Mouse (Mus musculus) embryonic facial prominence, embryonic 11.5 days (tissue): ENCODE measurements around the gene Chd4. TPM values are rescaled to one million over a fixed set of nuclear protein-coding genes. Genes with fewer than 3 reads are reported as not detected.

Source experiments
- ATAC-seq: fragments of 200-750 bp; cut with Nextera tagmentation; replicated peaks from 2 replicates; pipeline ENCODE4 v1.8.0; 2017; ENCODE audit warnings: low read depth; ENCODE audit not compliant: insufficient number of reproducible peaks, low FRiP score, low TSS enrichment
- DNase-seq: peaks from one replicate; pipeline ENCODE4 v3.0.0-alpha.2; 2015; ENCODE audit warnings: low spot score
- H3K27ac ChIP-seq: fragments of 300-500 bp; sonication (generic); replicated peaks from 2 replicates; pipeline ENCODE4 v1.5.1; 2014; ENCODE audit warnings: mild to moderate bottlenecking, low read depth, low read length, control low read depth
- H3K27me3 ChIP-seq: fragments of 300-500 bp; sonication (generic); 2 replicates; pipeline ENCODE4 v1.6.1; 2014; ENCODE audit warnings: mild to moderate bottlenecking, low read length, moderate library complexity, mixed read lengths; ENCODE audit not compliant: control insufficient read depth, insufficient read depth
- H3K36me3 ChIP-seq: fragments of 300-500 bp; sonication (generic); replicated peaks from 2 replicates; pipeline ENCODE4 v1.6.1; 2014; ENCODE audit warnings: low read depth, mild to moderate bottlenecking, low read length, moderate library complexity, mixed read lengths; ENCODE audit not compliant: control insufficient read depth, insufficient read depth
- H3K4me1 ChIP-seq: fragments of 300-500 bp; sonication (generic); 2 replicates; pipeline ENCODE4 v1.6.1; 2014; ENCODE audit warnings: low read length, mixed read lengths; ENCODE audit not compliant: control insufficient read depth, insufficient read depth
- H3K4me2 ChIP-seq: fragments of 300-500 bp; sonication (generic); 2 replicates; pipeline ENCODE4 v1.6.1; 2014; ENCODE audit warnings: low read depth, mild to moderate bottlenecking, control low read depth, low read length, moderate library complexity
- H3K4me3 ChIP-seq: fragments of 300-500 bp; sonication (generic); 2 replicates; pipeline ENCODE4 v1.5.1; 2014; ENCODE audit warnings: low read depth, low read length, control low read depth
- H3K9ac ChIP-seq: fragments of 300-500 bp; sonication (generic); replicated peaks from 2 replicates; pipeline ENCODE4 v1.6.1; 2014; ENCODE audit warnings: mild to moderate bottlenecking, control low read depth, low read length
- H3K9me3 ChIP-seq: fragments of 300-500 bp; sonication (generic); replicated peaks from 2 replicates; pipeline ENCODE4 v1.6.1; 2016; ENCODE audit warnings: mild to moderate bottlenecking, low read length, inconsistent platforms, mixed read lengths; ENCODE audit not compliant: control insufficient read depth
- WGBS: fragments of 180-500 bp; shearing (Covaris S2); extraction: QIAGEN DNeasy Blood & Tissue Kit; methylation state at CpG from one replicate; pipeline ENCODE4 v1.1.7; 2014; 5-methylcytosine and 5-hydroxymethylcytosine counted together
- polyA plus RNA-seq: library from polyadenylated mRNA; unstranded; fragments of >200 nt; fragmentation: Nextera tagmentation; extraction: Ambion mirVana; gene quantifications from 2 replicates; pipeline ENCODE4 v1.2.1, GENCODE M21; 2014

Chd4 gene
- polyA plus RNA-seq, 1 experiment from 2014 or later = 93.2 TPM

DNA sequence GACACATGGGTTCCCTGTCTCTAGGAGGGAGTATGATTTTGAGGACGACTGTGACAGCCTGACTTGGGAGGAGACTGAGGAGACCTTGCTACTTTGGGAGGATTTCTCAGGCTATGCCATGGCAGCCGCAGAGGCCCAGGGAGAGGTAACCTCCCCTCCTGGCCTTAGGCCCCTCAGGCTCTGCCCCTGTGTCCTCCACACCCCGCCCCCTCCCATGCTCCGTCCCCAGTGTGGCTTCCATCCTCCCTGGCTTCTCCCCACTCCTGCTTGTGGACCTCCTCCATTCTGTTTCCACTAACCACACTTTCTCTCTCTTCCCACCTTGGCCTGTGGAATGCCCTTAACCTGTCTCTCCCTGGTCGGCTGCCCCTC lies 57.2 kb downstream of the Chd4 start:
- Histone ChIP-seq H3K9me3 (no peaks in the 10 kb centered on the region), H3K4me1 (no peaks in the 10 kb centered on the region; the same call in 1 of the 2 replicates), H3K27me3 (no peaks in the 10 kb centered on the region), H3K9ac (no peak overlapping the region), H3K36me3 (no peaks in the 10 kb centered on the region; the same call in 1 of the 2 replicates), H3K4me3 (no peak overlapping the region), H3K4me2 (no peak overlapping the region), H3K27ac (no peak overlapping the region)
- WGBS = 80% methylated on average over 5 of the region's 5 CpGs
- no peak for DNase-seq
- no peak for ATAC-seq

DNA sequence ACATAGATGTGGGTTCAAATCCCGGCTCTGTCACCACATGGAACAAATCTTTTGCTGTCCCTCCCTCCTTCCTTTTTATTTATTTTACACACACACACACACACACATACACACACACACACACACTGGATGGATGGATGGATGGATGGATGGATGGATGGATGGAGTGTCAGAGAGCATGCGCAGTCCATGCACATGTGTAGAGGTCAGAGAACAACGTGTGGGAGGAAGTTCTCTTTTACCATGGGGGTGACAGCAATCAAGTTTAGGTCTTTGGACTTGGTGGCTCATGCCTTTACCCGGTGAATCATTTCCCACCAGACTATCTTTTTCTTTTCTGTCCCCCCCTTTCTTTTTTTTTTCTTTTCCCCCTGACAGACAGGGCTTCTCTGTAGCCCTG lies 57.9 kb downstream of the Chd4 start:
- H3K9me3 ChIP-seq = no peaks in the 10 kb centered on the region
- no peaks in the 10 kb centered on the region for H3K27me3 ChIP-seq
- no peak overlapping the region for H3K4me2 ChIP-seq
- no peak overlapping the region for H3K9ac ChIP-seq
- H3K4me3 ChIP-seq = no peak overlapping the region
- 87% methylated on average over 4 of the region's 4 CpGs for WGBS
- no peaks in the 10 kb centered on the region; the same call in 1 of the 2 replicates for H3K4me1 ChIP-seq
- ATAC-seq (no peak), DNase-seq (no peak)
- no peaks in the 10 kb centered on the region; the same call in 1 of the 2 replicates for H3K36me3 ChIP-seq
- no peak overlapping the region for H3K27ac ChIP-seq

DNA sequence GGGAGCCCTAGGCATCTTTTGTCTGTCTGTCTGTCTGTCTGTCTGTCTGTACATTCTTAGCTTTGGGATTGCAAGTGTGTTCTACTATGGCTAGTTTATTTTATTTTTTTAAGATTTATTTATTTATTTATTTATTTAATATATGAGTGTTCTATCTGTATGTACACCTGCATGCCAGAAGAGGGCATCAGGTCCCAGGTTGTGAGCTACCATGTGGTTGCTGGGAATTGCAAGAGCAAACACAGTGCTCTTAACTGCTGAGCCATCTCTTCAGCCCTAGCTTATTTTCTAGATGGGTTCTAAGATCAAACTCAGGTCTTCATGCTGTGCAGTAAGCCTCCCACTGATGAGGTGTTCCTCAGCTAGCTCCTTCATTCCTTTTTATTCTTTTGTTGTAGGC lies 58.8 kb downstream of the Chd4 start:
- no peaks in the 10 kb centered on the region for H3K27me3 ChIP-seq
- H3K4me3 ChIP-seq = no peak overlapping the region
- no peaks in the 10 kb centered on the region for H3K4me1 ChIP-seq
- ATAC-seq = no peak
- H3K36me3 ChIP-seq = no peaks in the 10 kb centered on the region
- DNase-seq = peak; percentile 35
- no peak overlapping the region for H3K27ac ChIP-seq
- H3K9ac ChIP-seq = no peak overlapping the region
- H3K9me3 ChIP-seq = no peaks in the 10 kb centered on the region
- no peak overlapping the region for H3K4me2 ChIP-seq

DNA sequence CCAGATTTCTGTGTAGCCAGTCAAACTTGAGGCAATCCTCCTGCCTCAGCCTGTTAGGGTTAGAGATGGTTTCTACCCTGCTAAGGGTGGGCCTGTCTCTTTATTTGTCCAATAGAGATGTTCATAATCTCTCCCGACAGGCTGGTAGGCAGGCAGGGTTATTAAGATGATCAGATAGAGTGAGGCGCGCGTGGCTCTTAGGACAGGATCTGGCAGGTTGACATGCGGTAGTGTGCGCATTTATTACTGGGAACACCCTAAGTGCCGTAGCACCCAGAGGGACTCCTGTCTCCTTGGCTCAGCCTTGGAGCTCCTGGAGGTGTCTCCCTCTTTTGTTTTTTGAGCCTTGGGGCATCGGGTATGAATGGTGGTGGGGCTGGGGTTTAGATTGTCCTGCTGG lies 59.5 kb downstream of the Chd4 start:
- no peak overlapping the region for H3K27ac ChIP-seq
- no peak for DNase-seq
- no peak for ATAC-seq
- no peaks in the 10 kb centered on the region for H3K9me3 ChIP-seq
- no peak overlapping the region for H3K9ac ChIP-seq
- H3K4me3 ChIP-seq = no peak overlapping the region
- H3K36me3 ChIP-seq = no peaks in the 10 kb centered on the region
- no peak overlapping the region for H3K4me2 ChIP-seq
- no peaks in the 10 kb centered on the region for H3K27me3 ChIP-seq
- H3K4me1 ChIP-seq = no peaks in the 10 kb centered on the region
- WGBS = 91% methylated on average over 8 of the region's 8 CpGs

DNA sequence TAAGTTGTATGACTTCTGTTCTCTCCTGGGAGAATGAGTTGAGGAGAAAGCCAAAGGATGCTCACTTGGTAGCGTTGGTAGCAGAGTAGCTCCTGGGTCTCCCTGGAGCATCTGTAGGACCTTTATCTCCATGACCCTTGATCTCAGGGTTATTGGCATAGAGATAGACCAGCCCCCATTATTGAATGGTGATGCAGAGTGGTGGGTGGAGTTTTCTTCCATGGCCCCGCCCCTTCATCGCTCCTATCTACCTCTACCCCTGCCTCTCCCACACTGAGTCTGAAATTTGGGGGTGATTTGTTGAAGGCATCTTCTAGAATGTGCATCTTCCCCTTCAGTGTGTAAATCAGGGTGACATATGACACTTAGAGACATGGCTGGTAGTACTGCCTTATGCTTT lies 60.7 kb downstream of the Chd4 start:
- H3K36me3 ChIP-seq = no peaks in the 10 kb centered on the region; the same call in 1 of the 2 replicates
- ATAC-seq = no peak
- H3K27me3 ChIP-seq = no peaks in the 10 kb centered on the region

DNA sequence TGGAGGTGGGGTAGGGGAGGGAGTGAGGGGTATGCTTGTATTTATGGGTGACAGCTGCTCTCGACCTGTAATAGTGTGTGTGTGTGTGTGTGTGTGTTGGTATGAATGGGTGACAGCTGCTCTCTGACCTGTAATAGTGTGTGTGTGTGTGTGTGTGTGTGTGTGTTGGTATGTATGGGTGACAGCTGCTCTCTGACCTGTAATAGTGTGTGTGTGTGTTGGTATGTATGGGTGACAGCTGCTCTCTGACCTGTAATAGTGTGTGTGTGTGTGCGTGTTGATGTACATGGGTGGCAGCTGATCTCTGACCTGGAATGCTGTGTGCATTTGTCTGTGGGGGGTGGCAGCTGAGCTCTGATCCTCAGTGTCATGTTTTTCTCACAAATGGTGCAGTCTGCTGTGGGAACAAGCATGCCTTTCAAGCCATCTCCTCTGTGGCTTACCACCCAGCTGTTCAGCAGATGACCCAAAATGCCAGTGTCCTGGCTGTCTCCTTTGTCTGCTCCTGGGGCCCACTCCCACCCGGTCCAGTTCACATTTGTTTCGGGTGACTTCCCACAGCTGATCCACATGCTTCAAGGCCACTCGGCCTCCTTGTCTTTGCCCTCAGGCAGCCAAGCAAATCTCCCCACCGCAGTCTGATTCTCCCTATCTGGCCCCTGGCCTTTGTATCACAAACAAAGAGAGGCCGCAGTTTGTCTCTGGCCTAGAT lies 61.3 kb downstream of the Chd4 start:
- WGBS = 51% methylated on average over 7 of the region's 7 CpGs
- DNase-seq (no peak), ATAC-seq (peak; percentile 27)
- Histone ChIP-seq H3K27me3 (no peaks in the 10 kb centered on the region), H3K4me3 (no peak overlapping the region), H3K36me3 (no peaks in the 10 kb centered on the region; the same call in 1 of the 2 replicates), H3K4me2 (no peak overlapping the region), H3K9ac (no peak overlapping the region), H3K4me1 (no peaks in the 10 kb centered on the region; the same call in 1 of the 2 replicates), H3K27ac (no peak overlapping the region), H3K9me3 (no peaks in the 10 kb centered on the region)

More for the DNA sequence above, 60.7 kb downstream of the Chd4 start:
- no peak overlapping the region for H3K4me3 ChIP-seq
- H3K4me2 ChIP-seq = no peak overlapping the region
- no peak overlapping the region for H3K27ac ChIP-seq
- 85% methylated on average over 3 of the region's 3 CpGs for WGBS
- no peak overlapping the region for H3K9ac ChIP-seq
- H3K4me1 ChIP-seq = no peaks in the 10 kb centered on the region; the same call in 1 of the 2 replicates
- DNase-seq = no peak
- H3K9me3 ChIP-seq = no peaks in the 10 kb centered on the region

DNA sequence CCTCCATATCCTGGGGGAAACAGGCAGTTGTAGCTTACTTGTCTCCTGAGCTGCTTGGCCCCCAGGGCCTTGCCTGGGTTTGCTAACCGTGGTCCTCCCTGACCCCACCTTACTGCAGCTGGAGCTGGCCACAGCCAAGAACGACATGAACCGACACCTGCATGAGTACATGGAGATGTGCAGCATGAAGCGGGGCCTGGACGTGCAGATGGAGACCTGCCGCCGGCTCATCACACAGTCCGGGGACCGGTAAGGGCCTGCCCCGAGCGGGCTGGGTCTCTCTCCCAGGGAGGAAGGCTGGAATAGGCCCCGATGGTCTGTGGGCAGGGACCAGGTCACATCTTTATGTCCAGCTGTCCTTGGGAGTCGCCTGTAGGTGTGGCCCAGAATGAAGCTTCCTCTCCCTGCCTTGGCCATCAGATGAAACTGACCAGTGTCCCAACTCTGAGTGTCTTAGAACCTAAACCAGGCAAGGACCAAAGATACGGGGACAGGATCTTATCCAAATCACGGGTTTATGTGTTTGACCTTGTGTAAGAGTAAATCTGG lies 63.2 kb downstream of the Chd4 start:
- Histone ChIP-seq H3K4me3 (no peak overlapping the region), H3K27ac (no peak overlapping the region), H3K27me3 (no peaks in the 10 kb centered on the region), H3K9ac (no peak overlapping the region), H3K4me2 (no peak overlapping the region), H3K4me1 (peaks cover 2% of the 10 kb centered on the region), H3K9me3 (no peaks in the 10 kb centered on the region), H3K36me3 (no peaks in the 10 kb centered on the region; the same call in 1 of the 2 replicates)
- no peak for ATAC-seq
- no peak for DNase-seq
- WGBS = 87% methylated on average over 15 of the region's 15 CpGs

DNA sequence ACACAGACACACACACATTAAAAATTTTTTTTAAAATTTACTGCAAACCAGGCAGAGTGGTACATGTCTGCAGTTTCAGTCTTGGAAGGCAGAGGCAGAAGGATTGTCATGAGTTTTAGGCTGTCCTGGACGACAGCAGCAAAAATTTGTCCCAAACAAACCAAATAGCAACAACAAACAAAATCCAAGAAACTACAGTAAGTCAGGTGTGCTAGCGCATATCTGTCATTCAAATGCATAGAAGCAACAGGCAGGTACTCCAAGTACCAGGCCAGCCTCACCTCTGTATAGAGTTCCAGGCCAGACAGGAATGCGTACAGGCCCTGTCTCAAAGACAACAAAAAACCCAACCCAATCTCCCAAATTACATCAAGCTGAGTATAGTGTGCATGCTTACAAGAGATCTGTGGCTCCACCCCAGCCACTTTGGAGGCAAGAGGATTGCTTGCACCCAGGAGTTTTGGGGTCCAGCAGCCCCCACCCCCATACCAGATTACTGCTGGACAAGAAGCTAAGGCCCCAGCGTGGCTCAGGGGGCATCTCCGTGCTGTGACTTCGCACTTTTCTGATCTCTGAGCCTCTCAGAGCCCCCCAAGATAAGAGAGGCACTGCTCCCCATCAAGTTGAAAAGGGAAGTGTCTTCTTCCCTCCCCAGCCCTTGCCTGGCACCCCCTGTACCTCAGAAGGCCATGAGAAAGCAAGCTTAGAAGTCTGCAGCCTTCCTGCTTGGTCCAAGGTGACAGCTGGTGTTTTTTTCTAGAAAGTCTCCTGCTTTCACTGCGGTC lies 64.2 kb downstream of the Chd4 start:
- Histone ChIP-seq H3K4me1 (peaks cover 2% of the 10 kb centered on the region), H3K4me2 (no peak overlapping the region), H3K4me3 (no peak overlapping the region), H3K9me3 (no peaks in the 10 kb centered on the region), H3K27me3 (no peaks in the 10 kb centered on the region), H3K27ac (no peak overlapping the region), H3K36me3 (no peaks in the 10 kb centered on the region; the same call in 1 of the 2 replicates), H3K9ac (no peak overlapping the region)
- ATAC-seq = no peak
- DNase-seq = no peak
- WGBS = 85% methylated on average over 7 of the region's 7 CpGs
